Comparison of ENCODE assay signal across 1 mouse cellular context in the genomic region with DNA sequence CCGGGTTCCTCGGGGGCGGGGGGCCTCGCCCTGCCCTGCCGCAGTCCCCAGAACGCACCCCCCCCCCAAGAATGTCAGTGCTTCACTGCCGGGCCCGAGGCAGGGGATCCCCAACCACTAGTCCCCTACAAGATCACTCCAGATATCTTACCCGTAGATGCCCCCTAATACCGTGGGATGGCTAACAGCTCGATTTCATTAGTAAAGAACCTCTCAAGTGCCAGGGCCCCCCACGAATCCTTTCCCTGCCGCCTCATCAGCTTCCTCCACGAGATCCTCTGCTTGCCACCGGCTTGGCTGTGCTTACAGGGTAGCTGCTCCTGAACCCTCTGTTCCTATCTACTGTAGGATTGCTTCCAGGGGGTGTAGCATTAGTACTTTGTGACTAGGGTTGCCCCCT.
TF ChIP-seq lines count a peak whose summit lies in the region.

No protein-coding gene starts in this region.

TF ChIP-seq in C2C12, 6 proteins besides CTCF, POLR2A, EP300 and RAD21 (continued from another document):
- TF ChIP-seq CEBPB (IDR thresholded peaks at IDR 0.05; ENCODE audit: low read depth) (no peak), MYOD1 (IDR thresholded peaks at IDR 0.05; ENCODE audit: control insufficient read depth, insufficient read length, low read depth) (no peak)
